Mouse (Mus musculus): Measurements from ENCODE around the gene Rbks.
A peak's percentile ranks its signal among the peaks of the same experiment; 100 is the strongest.

The Rbks gene

GRCm38 (mm10) chr5:31696971-31697643 is at the start of gene Rbks:
Rbks (minus strand) TSS chr5:31697627.
- no peak for DNase-seq (ENCODE audit: low spot score)

- DNase-seq (ENCODE audit: low spot score), result no peak
Observed at GRCm38 (mm10) chr5:31742521-31743031, 45.1 kb upstream of the Rbks start.

- DNase-seq (ENCODE audit: low spot score), result no peak
Observed at GRCm38 (mm10) chr5:31741931-31742330, 44.5 kb upstream of the Rbks start.

GRCm38 (mm10) chr5:31732644-31733338 is 35.4 kb upstream of the Rbks start:
- no peak for DNase-seq (ENCODE audit: low spot score)

- DNase-seq (ENCODE audit: low spot score), result no peak
Observed at GRCm38 (mm10) chr5:31727456-31727855, 30.0 kb upstream of the Rbks start.

GRCm38 (mm10) chr5:31725885-31726284 is 28.5 kb upstream of the Rbks start:
- no peak for DNase-seq (ENCODE audit: low spot score)

GRCm38 (mm10) chr5:31724519-31724918 is 27.1 kb upstream of the Rbks start:
- no peak for DNase-seq (ENCODE audit: low spot score)

- no peak for DNase-seq (ENCODE audit: low spot score)
Observed at GRCm38 (mm10) chr5:31715486-31716150, 18.2 kb upstream of the Rbks start.

- DNase-seq (ENCODE audit: low spot score), result no peak
Observed at GRCm38 (mm10) chr5:31713841-31714264, 16.4 kb upstream of the Rbks start.

- DNase-seq (ENCODE audit: low spot score), result no peak
Observed at GRCm38 (mm10) chr5:31713280-31713711, 15.9 kb upstream of the Rbks start.

- DNase-seq (ENCODE audit: low spot score), result no peak
Observed at GRCm38 (mm10) chr5:31709389-31709788, 12.0 kb upstream of the Rbks start.

- no peak for DNase-seq (ENCODE audit: low spot score)
Observed at GRCm38 (mm10) chr5:31706826-31707225, 9.4 kb upstream of the Rbks start.

GRCm38 (mm10) chr5:31704971-31705370 is 7.5 kb upstream of the Rbks start:
- DNase-seq (ENCODE audit: low spot score), result no peak

GRCm38 (mm10) chr5:31699397-31699796 is 2.0 kb upstream of the Rbks start:
- no peak for DNase-seq (ENCODE audit: low spot score)

GRCm38 (mm10) chr5:31698931-31699330 is 1.5 kb upstream of the Rbks start:
- no peak for DNase-seq (ENCODE audit: low spot score)

GRCm38 (mm10) chr5:31698297-31698726 is 885 bp upstream of the Rbks start:
- DNase-seq (ENCODE audit: low spot score), result peak; percentile 64

- DNase-seq (ENCODE audit: low spot score), result peak; percentile 87
Observed at GRCm38 (mm10) chr5:31697644-31698296, 343 bp upstream of the Rbks start, which contains the start of gene Babam2. Babam2 (plus strand) TSS chr5:31697684.

- DNase-seq (ENCODE audit: low spot score), result no peak
Observed at GRCm38 (mm10) chr5:31693191-31693590, 4.2 kb downstream of the Rbks start.

- DNase-seq (ENCODE audit: low spot score), result no peak
Observed at GRCm38 (mm10) chr5:31687972-31688371, 9.5 kb downstream of the Rbks start.

GRCm38 (mm10) chr5:31686040-31686439 is 11.4 kb downstream of the Rbks start:
- no peak for DNase-seq (ENCODE audit: low spot score)

- no peak for DNase-seq (ENCODE audit: low spot score)
Observed at GRCm38 (mm10) chr5:31682305-31682704, 15.1 kb downstream of the Rbks start.

- DNase-seq (ENCODE audit: low spot score), result no peak
Observed at GRCm38 (mm10) chr5:31680183-31680582, 17.2 kb downstream of the Rbks start.

Data from ovary, postnatal 14 days (tissue).